Mouse (Mus musculus) myocyte (in vitro differentiated cells): ENCODE results near the gene Asphd1.

Source experiments
- CEBPB ChIP-seq: IDR thresholded peaks from 2 replicates; pipeline ENCODE4 v1.6.1; 2011; ENCODE audit warnings: mild to moderate bottlenecking, moderate library complexity; ENCODE audit not compliant: poor library complexity, insufficient read depth, severe bottlenecking
- E2F4 ChIP-seq: IDR thresholded peaks from one replicate; pipeline ENCODE4 v1.6.1; 2011; ENCODE audit warnings: mild to moderate bottlenecking, control low read depth, moderate library complexity; ENCODE audit not compliant: insufficient read depth
- MAX ChIP-seq: IDR thresholded peaks from one replicate; pipeline ENCODE4 v1.6.1; 2011; ENCODE audit warnings: low read depth, mild to moderate bottlenecking, control low read depth
- MYOD1 ChIP-seq, 3 experiments: IDR thresholded peaks; one replicate each; pipeline ENCODE4 v1.6.1; 2011; ENCODE audit warnings: control low read depth in 2 of 3, low read depth in 2 of 3, mild to moderate bottlenecking in 2 of 3, moderate library complexity in 1 of 3; ENCODE audit not compliant: insufficient read length in 2 of 3, control insufficient read depth in 1 of 3
- MYOG ChIP-seq, 3 experiments: IDR thresholded peaks; one replicate each; pipeline ENCODE4 v1.6.1; 2011; ENCODE audit warnings: control low read depth in 2 of 3, low read depth in 2 of 3, mild to moderate bottlenecking in 2 of 3; ENCODE audit not compliant: insufficient read length in 2 of 3, control insufficient read depth in 1 of 3, insufficient read depth in 1 of 3
- POLR2A ChIP-seq: IDR thresholded peaks from one replicate; pipeline ENCODE4 v1.6.1; 2011; ENCODE audit warnings: low read depth, mild to moderate bottlenecking, control low read depth, moderate library complexity; ENCODE audit not compliant: insufficient read length
- POLR2AphosphoS2 ChIP-seq: IDR thresholded peaks from one replicate; pipeline ENCODE4 v1.6.1; 2011; ENCODE audit warnings: low read depth, control low read depth; ENCODE audit not compliant: insufficient read length
- REST ChIP-seq: IDR thresholded peaks from one replicate; pipeline ENCODE4 v1.6.1; 2011; ENCODE audit warnings: mild to moderate bottlenecking, control low read depth, moderate library complexity; ENCODE audit not compliant: insufficient read depth, insufficient read length
- TCF12 ChIP-seq: IDR thresholded peaks from one replicate; pipeline ENCODE4 v1.6.1; 2011; ENCODE audit warnings: mild to moderate bottlenecking, control low read depth; ENCODE audit not compliant: poor library complexity, insufficient read depth, severe bottlenecking
- TCF3 ChIP-seq: IDR thresholded peaks from one replicate; pipeline ENCODE4 v1.6.1; 2011; ENCODE audit warnings: low read depth, control low read depth; ENCODE audit not compliant: insufficient read length
- USF1 ChIP-seq: IDR thresholded peaks from one replicate; pipeline ENCODE4 v1.6.1; 2011; ENCODE audit warnings: low read depth, mild to moderate bottlenecking, control low read depth, moderate library complexity

DNA sequence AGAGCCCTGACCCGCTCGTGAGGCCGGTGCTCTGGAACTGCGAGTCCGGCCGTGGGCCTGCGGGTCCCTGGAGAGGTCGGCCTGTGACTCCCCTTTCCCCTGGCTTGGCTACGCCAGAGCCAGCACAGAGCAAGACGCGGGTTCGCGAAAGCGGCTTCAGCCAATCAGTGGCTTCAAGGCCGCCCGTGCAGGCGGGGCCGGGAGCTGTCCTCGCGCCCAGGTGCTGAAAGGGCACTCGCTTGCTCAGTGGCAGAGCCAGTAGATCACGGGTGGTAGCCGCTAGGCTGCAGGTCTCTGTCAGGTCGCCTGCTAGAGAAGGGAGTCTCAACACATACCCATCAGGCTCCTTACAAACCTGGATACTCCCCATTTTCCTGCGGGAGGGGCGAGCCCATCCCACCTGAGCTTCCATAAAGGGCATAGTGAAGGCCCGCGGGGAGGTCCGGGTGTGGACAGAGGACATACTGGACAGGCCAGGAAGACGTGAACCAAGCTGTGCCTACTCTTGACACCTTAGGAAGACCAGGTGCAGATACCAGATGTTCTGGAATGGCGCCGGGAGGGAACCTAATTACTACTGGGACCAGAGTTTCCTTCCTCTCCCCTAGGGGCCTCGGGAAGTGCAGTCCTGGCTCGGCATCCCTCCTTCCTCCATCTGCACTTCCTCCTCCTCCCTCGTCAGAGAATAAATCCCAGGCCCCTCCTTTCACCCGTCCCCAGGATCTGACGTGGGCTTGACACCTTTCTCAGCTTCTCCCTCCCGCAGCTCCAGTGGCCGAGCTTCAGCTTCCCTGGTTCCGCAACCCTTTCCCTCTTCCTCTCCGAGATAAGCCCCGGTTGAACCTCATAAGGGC lies 638 bp upstream of the Asphd1 start, which contains the start of gene Sez6l2:
- TF ChIP-seq POLR2A, result no peak
- peak; percentile 5 for TF ChIP-seq E2F4
- TF ChIP-seq MAX, result no peak
- TF ChIP-seq POLR2AphosphoS2, result peak; percentile 27
- peak in 1 of 3 experiments; percentile 46 for TF ChIP-seq MYOG (IDR thresholded peaks at IDR 0.05; ENCODE audit: control insufficient read depth in 1 of 3, insufficient read depth in 1 of 3, insufficient read length in 2 of 3, low read depth in 2 of 3)
- peak in 1 of 3 experiments; percentile 27 for TF ChIP-seq MYOD1 (IDR thresholded peaks at IDR 0.05; ENCODE audit: control insufficient read depth in 1 of 3, insufficient read length in 2 of 3, low read depth in 2 of 3)
- TF ChIP-seq TCF3, result no peak
- no peak for TF ChIP-seq TCF12
- TF ChIP-seq USF1, result no peak
- TF ChIP-seq CEBPB, result no peak
- peak; percentile 96 for TF ChIP-seq REST
